Comparison of ENCODE assay signal across 16 mouse cellular contexts in genomic region chr9:30283080-30283770, GRCm38 (mm10).
A peak's percentile ranks its signal among the peaks of the same experiment; 100 is the strongest.
DNase-seq lines count a peak whose midpoint lies in the region; ATAC-seq lines count a peak whose summit lies in the region.
"Had no signal": no experiment of that assay in that cellular context is flagged by ENCODE, and none has a peak within 500 bp of the region (broad histone marks: within the 10 kb centered on the region; RNA-seq: fewer than 3 reads in every experiment).

No protein-coding gene starts in this region.

- WGBS in hindbrain, embryonic 11.5 days, result 81% methylated on average over 12 of the region's 12 CpGs
- WGBS in hindbrain, embryonic 14.5 days, result 85% methylated on average over 12 of the region's 12 CpGs

- DNase-seq in hindbrain, embryonic 11.5 days (ENCODE audit: low spot score), result no peak
- DNase-seq in hindbrain, embryonic 14.5 days (ENCODE audit: low spot score), result no peak
- peak; percentile 98 for DNase-seq in brain, adult 2 months (ENCODE audit: low read depth, low spot score)
- DNase-seq in cerebellum, adult 18-20 months, result peak; percentile 85 to 93
- peak; percentile 86 to 88 for DNase-seq in cerebellum, postnatal 25 days
- DNase-seq in heart, adult 8-10 months (ENCODE audit: low spot score), result no peak
- no peak for DNase-seq in lung, adult 18-20 months
- DNase-seq in adrenal gland, adult (ENCODE audit: inconsistent age in 2 of 2, low spot score in 1 of 2), result no peak
- DNase-seq: B cell, adult 2 months; heart, adult 11 months; heart, postnatal 36 days; kidney, adult 11 months; lung, postnatal 10 days; thymus, postnatal 14 days had no signal

- H3K36me3 ChIP-seq in hindbrain, embryonic 11.5 days (ENCODE audit: control insufficient read depth, insufficient read depth, low read length), result no peaks in the 10 kb centered on the region
- H3K36me3 ChIP-seq in hindbrain, embryonic 14.5 days (replicated peaks; ENCODE audit: control insufficient read depth, insufficient read depth), result no peaks in the 10 kb centered on the region
- H3K36me3 ChIP-seq: embryonic facial prominence, embryonic 15.5 days; liver, embryonic 15.5 days had no signal

- H3K9ac ChIP-seq in hindbrain, embryonic 11.5 days (ENCODE audit: low read depth, low read length), result no peak overlapping the region
- no peak overlapping the region for H3K9ac ChIP-seq in hindbrain, embryonic 14.5 days
- H3K9ac ChIP-seq: embryonic facial prominence, embryonic 15.5 days; liver, embryonic 15.5 days had no signal

- no peak overlapping the region for H3K4me3 ChIP-seq in hindbrain, embryonic 11.5 days (ENCODE audit: low read depth, low read length)
- no peak overlapping the region for H3K4me3 ChIP-seq in hindbrain, embryonic 14.5 days (replicated peaks; ENCODE audit: low read length)
- H3K4me3 ChIP-seq: embryonic facial prominence, embryonic 15.5 days; liver, embryonic 15.5 days had no signal

- no peak overlapping the region for H3K4me2 ChIP-seq in hindbrain, embryonic 11.5 days (replicated peaks; ENCODE audit: low read depth, low read length)
- H3K4me2 ChIP-seq in hindbrain, embryonic 14.5 days (replicated peaks), result no peak overlapping the region
- H3K4me2 ChIP-seq: embryonic facial prominence, embryonic 15.5 days; liver, embryonic 15.5 days had no signal

- no peaks in the 10 kb centered on the region for H3K9me3 ChIP-seq in hindbrain, embryonic 11.5 days (ENCODE audit: control insufficient read depth, low read length)
- H3K9me3 ChIP-seq in hindbrain, embryonic 14.5 days (ENCODE audit: control insufficient read depth, low read length), result no peaks in the 10 kb centered on the region
- H3K9me3 ChIP-seq: embryonic facial prominence, embryonic 15.5 days; liver, embryonic 15.5 days had no signal

- ATAC-seq in hindbrain, embryonic 11.5 days (ENCODE audit: low FRiP score), result no peak
- ATAC-seq in hindbrain, embryonic 14.5 days (ENCODE audit: low FRiP score), result no peak; the same call in 1 of the 2 replicates

- peaks cover 2% of the 10 kb centered on the region for H3K4me1 ChIP-seq in hindbrain, embryonic 11.5 days (replicated peaks; ENCODE audit: control insufficient read depth, insufficient read depth, low read length)
- H3K4me1 ChIP-seq in hindbrain, embryonic 14.5 days (replicated peaks; ENCODE audit: control insufficient read depth, insufficient read depth, low read length), result peaks cover 16% of the 10 kb centered on the region
- H3K4me1 ChIP-seq: liver, embryonic 15.5 days had no signal

- 0 out of 2 replicates have a peak overlapping the region, but pooled peaks have one; percentile 30 for H3K27ac ChIP-seq in hindbrain, embryonic 11.5 days (ENCODE audit: low read depth, low read length)
- no peak overlapping the region for H3K27ac ChIP-seq in hindbrain, embryonic 14.5 days
- H3K27ac ChIP-seq: embryonic facial prominence, embryonic 15.5 days; liver, embryonic 15.5 days had no signal

- no peaks in the 10 kb centered on the region for H3K27me3 ChIP-seq in hindbrain, embryonic 11.5 days (ENCODE audit: control insufficient read depth, insufficient read depth, low read length)
- no peaks in the 10 kb centered on the region for H3K27me3 ChIP-seq in hindbrain, embryonic 14.5 days (ENCODE audit: control insufficient read depth, insufficient read depth, low read length)
- H3K27me3 ChIP-seq: embryonic facial prominence, embryonic 15.5 days; liver, embryonic 15.5 days had no signal

Comparison
In these comparisons a context has a peak if more than half of its experiments do, and no peak if none do; other contexts are left out.
1. DNase-seq: peak in brain, adult 2 months (single experiment), cerebellum, adult 18-20 months (2 of 2) and cerebellum, postnatal 25 days (2 of 2); none in hindbrain, embryonic 11.5 days (single experiment), hindbrain, embryonic 14.5 days (single experiment), heart, adult 8-10 months (single experiment), lung, adult 18-20 months (0 of 2) and adrenal gland, adult (0 of 2).